Mouse (Mus musculus) C2C12 (cell line): ENCODE results near the gene Gm20388.

Source experiments
- MAX ChIP-seq: IDR thresholded peaks from one replicate; pipeline ENCODE4 v1.6.1; 2011; ENCODE audit warnings: mild to moderate bottlenecking, control low read depth
- MYOD1 ChIP-seq: IDR thresholded peaks from one replicate; pipeline ENCODE4 v1.6.1; 2011; ENCODE audit warnings: low read depth; ENCODE audit not compliant: control insufficient read depth, insufficient read length

- TF ChIP-seq MYOD1, result no peak
- TF ChIP-seq MAX, result no peak
These were observed 1250.8 kb downstream of the Gm20388 start for GRCm38 (mm10) chr8:121161437-121161836.
